Mouse (Mus musculus) heart, embryonic 10.5 days (tissue): ENCODE results near the gene Wiz. TPM values are rescaled to one million over a fixed set of nuclear protein-coding genes. Genes with fewer than 3 reads are reported as not detected.

Source experiments
- DNase-seq: peaks from one replicate; pipeline ENCODE4 v3.0.0-alpha.2; 2017; ENCODE audit warnings: low spot score
- H3K27ac ChIP-seq: fragments of 300-500 bp; sonication (generic); 2 replicates; pipeline ENCODE4 v1.5.1; 2016; ENCODE audit warnings: mild to moderate bottlenecking
- H3K27me3 ChIP-seq: fragments of 300-500 bp; sonication (generic); 2 replicates; pipeline ENCODE4 v1.6.1; 2016; ENCODE audit warnings: mild to moderate bottlenecking; ENCODE audit not compliant: poor library complexity, insufficient read depth, severe bottlenecking
- H3K36me3 ChIP-seq: fragments of 300-500 bp; sonication (generic); 2 replicates; pipeline ENCODE4 v1.6.1; 2016; ENCODE audit warnings: mild to moderate bottlenecking, moderate library complexity
- H3K4me1 ChIP-seq: fragments of 300-500 bp; sonication (generic); 2 replicates; pipeline ENCODE4 v1.6.1; 2016; ENCODE audit warnings: mild to moderate bottlenecking
- H3K4me3 ChIP-seq: fragments of 300-500 bp; sonication (generic); 2 replicates; pipeline ENCODE4 v1.5.1; 2016; ENCODE audit warnings: mild to moderate bottlenecking, moderate library complexity
- H3K9me3 ChIP-seq: fragments of 300-500 bp; sonication (generic); 2 replicates; pipeline ENCODE4 v1.6.1; 2016; ENCODE audit warnings: mild to moderate bottlenecking, moderate library complexity
- WGBS: fragments of 180-500 bp; shearing (Covaris S2); methylation state at CpG from one replicate; pipeline ENCODE4 v1.1.7; 2016; 5-methylcytosine and 5-hydroxymethylcytosine counted together
- polyA plus RNA-seq: library from polyadenylated mRNA; unstranded; fragments of >200 nt; fragmentation: Nextera tagmentation; extraction: Ambion mirVana; gene quantifications from 2 replicates; pipeline ENCODE4 v1.2.1, GENCODE M21; 2016

Gene Wiz
- polyA plus RNA-seq, 1 experiment from 2014 or later: 21.8 TPM

GRCm38 (mm10) chr17:32333675-32334303 is 55.5 kb downstream of the Wiz start:
- peak overlapping the region; percentile 52 for H3K27ac ChIP-seq
- H3K27me3 ChIP-seq: no peaks in the 10 kb centered on the region
- H3K9me3 ChIP-seq: no peaks in the 10 kb centered on the region
- H3K4me3 ChIP-seq: peak overlapping the region; percentile 8; the same call in 1 of the 2 replicates
- no peak for DNase-seq
- 67% methylated on average over 31 of the region's 31 CpGs for WGBS
- H3K4me1 ChIP-seq: peaks cover 19% of the 10 kb centered on the region
- peaks cover 84% of the 10 kb centered on the region for H3K36me3 ChIP-seq

- Histone ChIP-seq H3K36me3 (peaks cover 69% of the 10 kb centered on the region), H3K27me3 (no peaks in the 10 kb centered on the region), H3K9me3 (no peaks in the 10 kb centered on the region), H3K4me1 (peaks cover 5% of the 10 kb centered on the region; the same call in 1 of the 2 replicates), H3K27ac (no peak overlapping the region), H3K4me3 (no peak overlapping the region)
- no peak for DNase-seq
Measured at GRCm38 (mm10) chr17:32327501-32327900, 61.7 kb downstream of the Wiz start.

- Histone ChIP-seq H3K4me1 (peaks cover 21% of the 10 kb centered on the region), H3K36me3 (peaks cover 44% of the 10 kb centered on the region), H3K27me3 (no peaks in the 10 kb centered on the region), H3K9me3 (no peaks in the 10 kb centered on the region), H3K4me3 (0 out of 2 replicates have a peak overlapping the region, but pooled peaks have one; percentile 78), H3K27ac (no peak overlapping the region)
- DNase-seq: no peak
- WGBS: 93% methylated on average over 1 of the region's 1 CpGs
Measured at GRCm38 (mm10) chr17:32322809-32323208, 66.4 kb downstream of the Wiz start.

- no peak for DNase-seq
- Histone ChIP-seq H3K27me3 (no peaks in the 10 kb centered on the region), H3K36me3 (peaks cover 45% of the 10 kb centered on the region), H3K4me1 (peaks cover 21% of the 10 kb centered on the region), H3K27ac (peak overlapping the region; percentile 95), H3K9me3 (no peaks in the 10 kb centered on the region), H3K4me3 (peak overlapping the region; percentile 78)
- WGBS: 20% methylated on average over 6 of the region's 6 CpGs
Measured at GRCm38 (mm10) chr17:32321836-32322235, 67.4 kb downstream of the Wiz start.

GRCm38 (mm10) chr17:32321390-32321734 is 67.9 kb downstream of the Wiz start:
- H3K4me1 ChIP-seq: peaks cover 21% of the 10 kb centered on the region
- H3K27me3 ChIP-seq: no peaks in the 10 kb centered on the region
- peak overlapping the region; percentile 78 for H3K4me3 ChIP-seq
- peak overlapping the region; percentile 95 for H3K27ac ChIP-seq
- 0% methylated on average over 23 of the region's 23 CpGs for WGBS
- H3K9me3 ChIP-seq: no peaks in the 10 kb centered on the region
- H3K36me3 ChIP-seq: peaks cover 45% of the 10 kb centered on the region
- no peak for DNase-seq

GRCm38 (mm10) chr17:32320597-32321389 is 68.4 kb downstream of the Wiz start, which contains the start of gene Akap8:
Gene Akap8, minus strand, starts transcription at chr17:32321238.
- Histone ChIP-seq H3K27me3 (no peaks in the 10 kb centered on the region), H3K27ac (peak within 1 kb of the TSS; percentile 95), H3K36me3 (peaks cover 45% of the 10 kb centered on the region), H3K4me1 (peaks cover 21% of the 10 kb centered on the region), H3K9me3 (no peaks in the 10 kb centered on the region), H3K4me3 (peak within 1 kb of the TSS; percentile 78)
- DNase-seq: peak; percentile 100
- under 1% methylated on average over 83 of the region's 83 CpGs for WGBS

- Histone ChIP-seq H3K27ac (peak overlapping the region; percentile 95), H3K4me3 (peak overlapping the region; percentile 78), H3K36me3 (peaks cover 48% of the 10 kb centered on the region), H3K4me1 (peaks cover 21% of the 10 kb centered on the region), H3K27me3 (no peaks in the 10 kb centered on the region), H3K9me3 (no peaks in the 10 kb centered on the region)
- no peak for DNase-seq
- WGBS: 0% methylated on average over 7 of the region's 7 CpGs
Measured at GRCm38 (mm10) chr17:32319950-32320349, 69.3 kb downstream of the Wiz start.

- Histone ChIP-seq H3K36me3 (peaks cover 60% of the 10 kb centered on the region), H3K27ac (no peak overlapping the region), H3K4me3 (no peak overlapping the region), H3K4me1 (peaks cover 18% of the 10 kb centered on the region), H3K27me3 (no peaks in the 10 kb centered on the region), H3K9me3 (no peaks in the 10 kb centered on the region)
- WGBS: 86% methylated on average over 3 of the region's 3 CpGs
- DNase-seq: no peak
Measured at GRCm38 (mm10) chr17:32317708-32318107, 71.5 kb downstream of the Wiz start.

GRCm38 (mm10) chr17:32317032-32317431 is 72.2 kb downstream of the Wiz start:
- no peaks in the 10 kb centered on the region for H3K9me3 ChIP-seq
- peaks cover 67% of the 10 kb centered on the region for H3K36me3 ChIP-seq

GRCm38 (mm10) chr17:32315560-32315959 is 73.7 kb downstream of the Wiz start:
- no peaks in the 10 kb centered on the region for H3K9me3 ChIP-seq
- H3K4me3 ChIP-seq: no peak overlapping the region
- H3K4me1 ChIP-seq: peaks cover 6% of the 10 kb centered on the region
- 92% methylated on average over 5 of the region's 5 CpGs for WGBS
- peaks cover 81% of the 10 kb centered on the region for H3K36me3 ChIP-seq
- H3K27ac ChIP-seq: no peak overlapping the region
- no peaks in the 10 kb centered on the region for H3K27me3 ChIP-seq
- no peak for DNase-seq

More at GRCm38 (mm10) chr17:32317032-32317431, 72.2 kb downstream of the Wiz start:
- no peak overlapping the region for H3K27ac ChIP-seq
- H3K4me1 ChIP-seq: peaks cover 11% of the 10 kb centered on the region
- H3K27me3 ChIP-seq: no peaks in the 10 kb centered on the region
- H3K4me3 ChIP-seq: no peak overlapping the region
- no peak for DNase-seq
- WGBS: 96% methylated on average over 8 of the region's 8 CpGs

GRCm38 (mm10) chr17:32313892-32314291 is 75.3 kb downstream of the Wiz start:
- Histone ChIP-seq H3K36me3 (peaks cover 98% of the 10 kb centered on the region), H3K9me3 (no peaks in the 10 kb centered on the region), H3K4me3 (no peak overlapping the region), H3K27me3 (no peaks in the 10 kb centered on the region), H3K27ac (no peak overlapping the region), H3K4me1 (peaks cover under 1% of the 10 kb centered on the region)
- 78% methylated on average over 5 of the region's 5 CpGs for WGBS
- DNase-seq: no peak

- Histone ChIP-seq H3K27me3 (no peaks in the 10 kb centered on the region), H3K27ac (no peak overlapping the region), H3K4me1 (no peaks in the 10 kb centered on the region), H3K4me3 (no peak overlapping the region), H3K36me3 (peaks cover 100% of the 10 kb centered on the region), H3K9me3 (no peaks in the 10 kb centered on the region)
- no peak for DNase-seq
- WGBS: 97% methylated on average over 8 of the region's 8 CpGs
Measured at GRCm38 (mm10) chr17:32312801-32313200, 76.4 kb downstream of the Wiz start.

GRCm38 (mm10) chr17:32307963-32308362 is 81.3 kb downstream of the Wiz start:
- DNase-seq: no peak
- Histone ChIP-seq H3K27ac (no peak overlapping the region), H3K4me1 (no peaks in the 10 kb centered on the region), H3K4me3 (no peak overlapping the region), H3K36me3 (peaks cover 99% of the 10 kb centered on the region), H3K9me3 (no peaks in the 10 kb centered on the region), H3K27me3 (no peaks in the 10 kb centered on the region)
- 93% methylated on average over 4 of the region's 4 CpGs for WGBS
